Mouse (Mus musculus) neural tube, embryonic 10.5 days (tissue): ENCODE measurements around the gene Ccne1.

Source experiments
- DNase-seq: peaks from one replicate; pipeline ENCODE4 v3.0.0-alpha.2; 2017; ENCODE audit warnings: low spot score; ENCODE audit errors: extremely low spot score

Gene Ccne1

GRCm38 (mm10) chr7:38059096-38059495 lies 48.2 kb downstream of the Ccne1 start:
- no peak for DNase-seq

- no peak for DNase-seq
Measured at GRCm38 (mm10) chr7:38055996-38056395, 51.3 kb downstream of the Ccne1 start.

GRCm38 (mm10) chr7:38054246-38054645 lies 53.1 kb downstream of the Ccne1 start:
- no peak for DNase-seq
